Mouse (Mus musculus): ENCODE results near the gene Wdfy2. TPM values are rescaled to one million over a fixed set of nuclear protein-coding genes. Genes with fewer than 3 reads are reported as not detected.

Gene Wdfy2
- polyA plus RNA-seq, 1 experiment = 2.6 TPM

DNA sequence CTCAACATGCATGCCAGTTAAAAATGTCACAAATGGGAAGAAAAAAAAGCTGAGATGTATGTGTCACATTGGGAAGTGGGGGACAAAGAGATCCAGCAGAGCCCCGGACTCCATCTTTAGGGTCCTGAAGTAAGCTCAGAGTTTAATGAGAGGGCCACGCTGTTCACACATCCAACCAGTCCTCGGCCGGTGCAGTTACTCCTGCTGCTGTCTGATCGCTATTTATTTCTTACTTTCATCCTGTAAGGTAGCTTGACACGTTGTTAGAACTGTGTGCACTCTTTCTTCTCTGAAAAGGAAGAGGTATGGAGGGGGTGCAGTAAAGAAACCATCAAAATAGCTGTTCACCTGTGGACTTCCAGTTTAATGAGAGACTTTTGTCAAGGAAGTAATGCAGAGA, 60.6 kb downstream of the Wdfy2 start:
- Histone ChIP-seq H3K36me3 (ENCODE audit: control insufficient read depth, insufficient read depth, low read length) (no peaks in the 10 kb centered on the region), H3K27ac (ENCODE audit: insufficient read depth, low read depth, low read length) (no peak overlapping the region), H3K27me3 (ENCODE audit: control insufficient read depth, insufficient read depth, low read length) (no peaks in the 10 kb centered on the region), H3K4me3 (ENCODE audit: low read depth, low read length) (no peak overlapping the region), H3K4me1 (ENCODE audit: control insufficient read depth, insufficient read depth, insufficient read length, low read length) (no peaks in the 10 kb centered on the region)
- 85% methylated on average over 6 of the region's 6 CpGs for WGBS
- TF ChIP-seq POLR2A (IDR thresholded peaks at IDR 0.05; ENCODE audit: low read depth, low read length) (no peak), CTCF (IDR thresholded peaks at IDR 0.05; ENCODE audit: extremely low read depth, insufficient read length, insufficient replicate concordance, low read depth, low read length) (no peak)

DNA sequence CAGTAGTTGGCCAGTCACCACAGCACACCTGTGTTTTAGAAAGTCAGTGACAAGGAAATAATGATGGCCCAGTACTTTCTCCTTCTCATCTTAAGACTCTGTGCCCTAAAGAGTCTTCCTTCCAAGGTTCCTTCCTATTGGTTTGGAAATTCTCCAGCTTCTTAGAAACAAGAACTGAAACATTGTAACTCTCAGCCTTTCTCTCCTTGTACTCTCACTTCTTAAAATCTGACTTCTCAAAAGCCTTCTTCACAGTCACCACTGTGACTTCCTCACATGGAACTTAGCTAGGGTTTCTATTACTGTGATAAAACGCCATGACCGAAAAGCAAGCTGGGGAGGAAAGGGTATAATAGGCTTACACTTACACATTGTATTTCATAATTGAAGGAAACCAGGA, 70.4 kb downstream of the Wdfy2 start:
- 95% methylated on average over 2 of the region's 2 CpGs for WGBS
- Histone ChIP-seq H3K4me3 (ENCODE audit: low read depth, low read length) (no peak overlapping the region), H3K27me3 (ENCODE audit: control insufficient read depth, insufficient read depth, low read length) (no peaks in the 10 kb centered on the region), H3K4me1 (ENCODE audit: control insufficient read depth, insufficient read depth, insufficient read length, low read length) (peaks cover 2% of the 10 kb centered on the region; the same call in 1 of the 2 replicates), H3K27ac (ENCODE audit: insufficient read depth, low read depth, low read length) (no peak overlapping the region), H3K36me3 (ENCODE audit: control insufficient read depth, insufficient read depth, low read length) (no peaks in the 10 kb centered on the region)
- TF ChIP-seq POLR2A (IDR thresholded peaks at IDR 0.05; ENCODE audit: low read depth, low read length) (no peak), CTCF (IDR thresholded peaks at IDR 0.05; ENCODE audit: extremely low read depth, insufficient read length, insufficient replicate concordance, low read depth, low read length) (no peak)

DNA sequence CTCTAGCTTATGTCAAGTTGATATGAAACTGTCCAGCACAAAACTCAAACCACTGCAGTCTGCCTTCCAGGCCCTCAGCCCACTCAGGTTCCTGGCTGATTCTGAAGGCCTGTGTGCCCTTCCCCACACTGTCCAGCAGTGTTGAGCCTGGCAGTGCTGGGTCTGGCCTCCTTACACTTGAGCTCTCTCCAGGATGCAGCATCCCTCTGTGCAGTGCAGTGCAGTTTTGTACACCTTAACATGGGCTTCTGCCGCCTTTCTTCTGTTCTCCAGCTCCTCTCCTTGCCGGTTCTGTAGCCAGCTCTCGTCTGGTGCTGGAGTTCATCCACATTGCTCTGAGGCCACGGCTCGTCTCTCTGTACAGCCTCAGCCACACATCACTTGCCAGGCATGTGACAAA, 71.1 kb downstream of the Wdfy2 start:
- 94% methylated on average over 5 of the region's 5 CpGs for WGBS
- Histone ChIP-seq H3K36me3 (ENCODE audit: control insufficient read depth, insufficient read depth, low read length) (no peaks in the 10 kb centered on the region), H3K4me1 (ENCODE audit: control insufficient read depth, insufficient read depth, insufficient read length, low read length) (peaks cover 2% of the 10 kb centered on the region; the same call in 1 of the 2 replicates), H3K27ac (ENCODE audit: insufficient read depth, low read depth, low read length) (no peak overlapping the region), H3K27me3 (ENCODE audit: control insufficient read depth, insufficient read depth, low read length) (no peaks in the 10 kb centered on the region), H3K4me3 (ENCODE audit: low read depth, low read length) (no peak overlapping the region)
- no peak for TF ChIP-seq CTCF (IDR thresholded peaks at IDR 0.05; ENCODE audit: extremely low read depth, insufficient read length, insufficient replicate concordance, low read depth, low read length)
- no peak for TF ChIP-seq POLR2A (IDR thresholded peaks at IDR 0.05; ENCODE audit: low read depth, low read length)

DNA sequence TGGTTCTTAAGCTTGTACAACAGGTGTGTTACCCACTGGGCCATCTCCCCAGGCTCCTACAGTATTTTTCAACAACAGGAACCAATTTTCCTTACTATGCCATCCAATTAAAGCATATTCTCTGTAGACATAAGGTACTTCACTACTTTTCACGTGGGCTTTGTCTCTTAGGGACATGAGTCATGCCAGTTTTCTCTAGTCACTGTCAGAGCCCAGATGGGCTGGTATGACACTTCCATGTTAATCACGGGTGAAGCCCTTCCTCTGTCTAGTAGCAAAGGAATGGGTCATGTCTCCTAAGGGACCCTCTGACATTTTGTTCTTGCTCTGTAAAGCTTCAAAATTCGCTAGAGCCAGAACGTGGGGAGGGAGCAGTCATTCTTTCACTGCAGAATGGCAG, 73.4 kb downstream of the Wdfy2 start:
- H3K27ac ChIP-seq (ENCODE audit: insufficient read depth, low read depth, low read length) = no peak overlapping the region
- peaks cover 2% of the 10 kb centered on the region; the same call in 1 of the 2 replicates for H3K4me1 ChIP-seq (ENCODE audit: control insufficient read depth, insufficient read depth, insufficient read length, low read length)
- WGBS = 74% methylated on average over 4 of the region's 4 CpGs
- no peaks in the 10 kb centered on the region for H3K36me3 ChIP-seq (ENCODE audit: control insufficient read depth, insufficient read depth, low read length)
- H3K4me3 ChIP-seq (ENCODE audit: low read depth, low read length) = no peak overlapping the region
- no peaks in the 10 kb centered on the region for H3K27me3 ChIP-seq (ENCODE audit: control insufficient read depth, insufficient read depth, low read length)
- TF ChIP-seq CTCF (IDR thresholded peaks at IDR 0.05; ENCODE audit: extremely low read depth, insufficient read length, insufficient replicate concordance, low read depth, low read length) = no peak
- no peak for TF ChIP-seq POLR2A (IDR thresholded peaks at IDR 0.05; ENCODE audit: low read depth, low read length)

DNA sequence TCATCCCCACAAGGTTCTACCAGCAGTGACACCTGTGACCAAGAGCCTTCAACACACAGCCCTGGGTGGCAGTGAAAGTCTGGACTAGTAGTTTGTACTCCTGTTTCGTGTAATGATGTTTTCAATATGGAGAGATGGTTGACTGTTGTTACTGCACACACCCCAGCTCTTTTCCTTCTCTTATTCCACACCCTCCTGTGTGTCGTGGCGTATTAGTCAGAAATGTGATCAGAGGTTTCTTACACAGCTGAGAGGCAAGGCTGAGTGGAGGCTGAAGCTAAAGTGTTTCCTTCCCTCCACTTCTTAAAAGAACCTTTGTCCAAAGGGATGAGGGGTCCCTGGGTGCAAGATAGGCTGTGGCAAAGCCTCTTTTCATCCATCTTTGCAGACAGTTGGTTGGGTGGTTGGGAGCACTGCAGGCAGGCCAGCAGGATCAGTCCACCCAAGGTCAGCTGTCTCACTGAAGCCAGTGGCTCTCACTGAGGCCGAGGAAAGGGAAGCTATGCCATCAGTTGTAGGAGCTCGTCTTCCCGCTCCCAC, 77.7 kb downstream of the Wdfy2 start:
- no peaks in the 10 kb centered on the region for H3K27me3 ChIP-seq (ENCODE audit: control insufficient read depth, insufficient read depth, low read length)
- 82% methylated on average over 6 of the region's 6 CpGs for WGBS
- no peak for TF ChIP-seq CTCF (IDR thresholded peaks at IDR 0.05; ENCODE audit: extremely low read depth, insufficient read length, insufficient replicate concordance, low read depth, low read length)
- TF ChIP-seq POLR2A (IDR thresholded peaks at IDR 0.05; ENCODE audit: low read depth, low read length) = no peak
- peaks cover 2% of the 10 kb centered on the region; the same call in 1 of the 2 replicates for H3K4me1 ChIP-seq (ENCODE audit: control insufficient read depth, insufficient read depth, insufficient read length, low read length)
- no peaks in the 10 kb centered on the region for H3K36me3 ChIP-seq (ENCODE audit: control insufficient read depth, insufficient read depth, low read length)
- no peak overlapping the region for H3K4me3 ChIP-seq (ENCODE audit: low read depth, low read length)
- H3K27ac ChIP-seq (ENCODE audit: insufficient read depth, low read depth, low read length) = no peak overlapping the region

DNA sequence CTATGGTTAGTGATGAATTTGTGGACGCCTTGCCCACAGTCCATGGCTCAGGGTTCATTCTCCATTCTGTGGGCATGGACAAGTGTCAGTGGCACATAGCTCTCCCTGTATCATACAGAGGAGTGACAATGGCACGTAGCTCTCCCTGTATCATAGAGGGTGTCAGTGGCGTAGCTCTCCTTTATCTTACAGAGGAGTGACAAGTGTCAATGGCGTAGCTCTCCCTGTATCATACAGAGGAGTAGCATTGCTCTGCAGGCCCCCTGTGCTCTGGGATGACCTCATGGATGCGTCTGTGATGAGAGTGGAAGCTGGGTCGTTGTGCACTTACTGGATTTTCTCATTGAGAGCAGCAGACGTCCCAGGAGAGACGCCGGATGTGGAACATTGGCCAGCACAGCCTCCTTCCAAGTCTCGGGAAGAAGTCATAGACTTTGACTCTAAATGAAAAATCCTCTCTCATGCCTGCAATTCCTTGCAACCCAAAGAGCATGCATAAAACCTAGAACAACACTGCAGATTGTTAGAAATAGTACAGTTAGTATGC, 79.1 kb downstream of the Wdfy2 start:
- Histone ChIP-seq H3K4me1 (ENCODE audit: control insufficient read depth, insufficient read depth, insufficient read length, low read length) (peaks cover 2% of the 10 kb centered on the region; the same call in 1 of the 2 replicates), H3K4me3 (ENCODE audit: low read depth, low read length) (no peak overlapping the region), H3K27ac (ENCODE audit: insufficient read depth, low read depth, low read length) (no peak overlapping the region), H3K27me3 (ENCODE audit: control insufficient read depth, insufficient read depth, low read length) (no peaks in the 10 kb centered on the region), H3K36me3 (ENCODE audit: control insufficient read depth, insufficient read depth, low read length) (no peaks in the 10 kb centered on the region)
- TF ChIP-seq POLR2A (IDR thresholded peaks at IDR 0.05; ENCODE audit: low read depth, low read length) (no peak), CTCF (IDR thresholded peaks at IDR 0.05; ENCODE audit: extremely low read depth, insufficient read length, insufficient replicate concordance, low read depth, low read length) (no peak)
- 90% methylated on average over 10 of the region's 10 CpGs for WGBS

DNA sequence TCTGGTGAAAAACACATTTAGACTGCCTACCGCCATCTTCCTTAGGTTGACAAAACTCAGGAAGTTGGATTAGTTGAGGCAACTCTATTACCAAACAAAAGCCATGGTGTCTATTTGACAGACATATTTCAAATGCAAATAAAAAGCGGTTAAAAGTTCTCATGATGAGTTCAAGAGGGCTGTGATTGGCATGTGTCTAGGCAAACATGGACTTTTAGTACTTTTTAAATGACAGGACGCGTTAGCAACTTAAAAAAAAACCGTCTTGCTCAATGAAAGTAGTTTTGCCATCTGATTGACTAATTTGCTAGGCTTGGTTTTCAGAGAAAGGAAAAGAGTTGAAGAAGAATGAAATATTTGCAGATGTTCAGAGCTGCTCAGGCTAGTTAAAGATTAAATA, 83.9 kb downstream of the Wdfy2 start:
- H3K27me3 ChIP-seq (ENCODE audit: control insufficient read depth, insufficient read depth, low read length) = no peaks in the 10 kb centered on the region
- TF ChIP-seq POLR2A (IDR thresholded peaks at IDR 0.05; ENCODE audit: low read depth, low read length) = no peak
- TF ChIP-seq CTCF (IDR thresholded peaks at IDR 0.05; ENCODE audit: extremely low read depth, insufficient read length, insufficient replicate concordance, low read depth, low read length) = no peak
- H3K4me3 ChIP-seq (ENCODE audit: low read depth, low read length) = no peak overlapping the region
- WGBS = 85% methylated on average over 5 of the region's 5 CpGs
- H3K4me1 ChIP-seq (ENCODE audit: control insufficient read depth, insufficient read depth, insufficient read length, low read length) = no peaks in the 10 kb centered on the region
- H3K36me3 ChIP-seq (ENCODE audit: control insufficient read depth, insufficient read depth, low read length) = peaks cover 4% of the 10 kb centered on the region; the same call in 1 of the 2 replicates
- no peak overlapping the region for H3K27ac ChIP-seq (ENCODE audit: insufficient read depth, low read depth, low read length)

Data from small intestine, adult 2 months (tissue).